Mouse (Mus musculus) G1E (cell line): ENCODE results near the gene Stim1.

Source experiments
- CTCF ChIP-seq: IDR thresholded peaks from 2 replicates; pipeline ENCODE4 v1.5.1; 2012; ENCODE audit warnings: low read depth, low read length, inconsistent platforms, mixed read lengths
- GATA1 ChIP-seq: IDR thresholded peaks from 2 replicates; pipeline ENCODE4 v1.6.1; 2012; ENCODE audit warnings: borderline replicate concordance, low read length, inconsistent platforms, mixed read lengths
- GATA2 ChIP-seq: IDR thresholded peaks from 2 replicates; pipeline ENCODE4 v1.6.1; 2012; ENCODE audit warnings: low read depth, low read length, inconsistent platforms, borderline replicate concordance
- POLR2AphosphoS5 ChIP-seq: IDR thresholded peaks from 2 replicates; pipeline ENCODE4 v1.6.1; 2012; ENCODE audit warnings: low read depth, low read length, inconsistent platforms; ENCODE audit not compliant: insufficient replicate concordance
- TAL1 ChIP-seq: conservative IDR thresholded peaks from 2 replicates; pipeline ENCODE4 v1.6.1; 2012; ENCODE audit warnings: low read depth, low read length, inconsistent platforms, mixed read lengths

GRCm38 (mm10) chr7:102317583-102318168 is 50.1 kb downstream of the Stim1 start:
- TF ChIP-seq GATA1 = no peak
- no peak for TF ChIP-seq CTCF
- TF ChIP-seq POLR2AphosphoS5 = no peak
- no peak for TF ChIP-seq TAL1
- no peak for TF ChIP-seq GATA2
